Mouse (Mus musculus) 3T3-L1 (cell line): ENCODE measurements around the gene Heatr4.
"Not testable (repeated sequence)": the region's sequence is repeated elsewhere in the genome, so short reads cannot be mapped to it uniquely, and the experiment has no call there.

Experiments
- DNase-seq: peaks from one replicate; pipeline ENCODE4 v3.0.0-alpha.2; 2015; ENCODE audit warnings: low read depth, low spot score

Gene Heatr4

DNA sequence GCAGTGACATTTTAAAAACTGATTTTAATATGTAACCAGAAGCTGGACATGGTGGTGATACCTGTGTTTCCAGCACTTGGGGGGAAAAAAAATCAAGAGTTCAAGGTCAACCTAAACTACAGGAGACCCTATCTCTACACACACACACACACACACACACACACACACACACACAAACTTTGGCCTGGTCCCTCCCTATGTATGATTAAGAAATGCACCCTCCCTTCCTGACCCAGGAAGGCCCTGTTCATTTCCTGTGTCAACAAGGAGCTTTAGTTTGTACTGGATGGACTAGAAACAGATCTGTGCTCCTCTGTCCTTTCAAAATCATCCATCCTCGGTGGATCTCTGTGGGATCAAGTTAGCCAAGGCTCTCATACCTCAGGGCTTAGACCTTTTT lies 46.1 kb downstream of the Heatr4 start:
- not testable (repeated sequence) for DNase-seq

DNA sequence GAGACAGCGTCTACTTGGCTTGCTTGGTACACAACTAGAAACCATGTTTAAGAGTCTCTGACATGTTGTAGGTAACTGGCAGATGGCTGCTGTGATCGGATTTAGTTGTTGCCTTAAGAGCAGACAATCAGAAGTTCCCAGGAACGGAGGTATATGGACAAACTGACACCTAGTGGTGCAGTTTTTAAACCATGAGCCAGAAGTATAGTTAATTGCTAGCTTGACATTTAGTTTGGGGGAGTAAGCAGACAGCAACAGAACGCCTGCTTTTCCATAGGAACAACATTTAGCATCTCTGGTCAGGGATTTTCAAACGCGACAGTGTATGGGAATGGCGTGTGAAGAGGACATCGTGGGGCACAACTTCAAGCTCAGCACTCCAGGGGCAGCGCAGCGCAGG lies 47.1 kb downstream of the Heatr4 start:
- DNase-seq = no peak

DNA sequence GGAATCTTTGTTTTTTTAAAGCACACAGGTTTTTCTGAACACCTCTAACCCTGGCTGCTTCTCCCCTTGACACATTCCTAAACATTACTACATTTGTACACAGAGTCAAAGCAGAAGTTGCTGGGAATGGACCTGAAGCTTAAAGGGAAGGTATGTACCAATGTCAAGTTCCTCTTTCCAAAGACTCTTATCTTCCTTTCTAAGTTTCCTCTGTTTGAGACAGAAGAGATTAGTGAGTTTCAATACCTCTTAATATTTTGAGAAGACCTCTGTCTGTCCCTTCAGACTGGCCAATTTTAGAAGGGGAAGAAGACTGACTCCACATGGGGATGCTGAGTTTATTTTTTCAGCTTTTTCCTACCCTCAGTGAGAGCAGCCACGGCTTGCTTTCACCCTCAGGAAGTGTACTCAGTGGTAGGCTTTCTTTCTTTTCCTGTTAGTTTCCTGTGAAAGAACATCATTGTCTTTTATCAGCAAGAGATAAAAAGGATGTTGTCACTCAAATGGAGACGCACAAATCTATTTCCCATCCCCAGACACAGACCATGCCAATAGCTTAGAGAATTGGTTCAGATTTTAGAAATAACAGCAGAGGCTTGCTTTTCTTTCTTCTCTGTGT lies 55.4 kb downstream of the Heatr4 start:
- no peak for DNase-seq

DNA sequence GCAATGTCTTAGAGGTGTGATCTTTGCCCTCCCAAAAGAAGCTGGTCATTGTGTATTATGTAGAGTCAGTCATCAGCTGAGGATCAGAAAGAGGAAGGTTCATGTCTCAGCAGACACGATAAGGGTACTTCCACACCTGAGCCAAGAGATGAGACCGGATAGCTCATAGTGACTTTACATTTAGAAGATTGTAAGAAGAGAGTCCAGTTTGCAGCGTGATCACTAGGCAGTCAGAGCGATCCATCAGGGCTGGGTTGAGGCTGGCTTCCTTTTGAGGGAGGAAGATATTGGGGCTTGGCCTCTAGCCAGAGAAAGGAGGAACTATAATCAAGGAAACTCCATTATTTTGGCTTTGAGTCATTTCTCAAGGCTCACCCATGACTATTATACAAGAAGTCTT lies 56.9 kb downstream of the Heatr4 start:
- DNase-seq = no peak

DNA sequence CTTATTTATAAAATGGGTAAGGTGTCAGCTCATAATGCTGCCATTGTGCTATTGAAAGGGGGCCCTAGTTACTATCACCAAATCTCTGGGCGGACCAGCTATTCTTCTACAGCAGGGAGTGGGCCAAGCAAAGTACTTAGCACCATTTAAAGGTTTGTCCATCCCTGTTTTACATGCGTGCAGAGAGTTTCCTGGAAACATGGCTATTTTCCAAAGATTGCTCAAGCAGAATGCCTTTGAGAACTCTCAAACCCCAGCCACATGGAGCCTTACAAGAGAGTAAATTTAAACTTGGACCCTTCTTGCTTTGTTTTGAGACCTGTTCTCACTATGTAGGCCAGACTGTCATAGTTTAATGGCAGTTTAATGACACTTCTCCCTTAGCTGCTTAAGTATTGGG lies 58.6 kb downstream of the Heatr4 start:
- DNase-seq = no peak

DNA sequence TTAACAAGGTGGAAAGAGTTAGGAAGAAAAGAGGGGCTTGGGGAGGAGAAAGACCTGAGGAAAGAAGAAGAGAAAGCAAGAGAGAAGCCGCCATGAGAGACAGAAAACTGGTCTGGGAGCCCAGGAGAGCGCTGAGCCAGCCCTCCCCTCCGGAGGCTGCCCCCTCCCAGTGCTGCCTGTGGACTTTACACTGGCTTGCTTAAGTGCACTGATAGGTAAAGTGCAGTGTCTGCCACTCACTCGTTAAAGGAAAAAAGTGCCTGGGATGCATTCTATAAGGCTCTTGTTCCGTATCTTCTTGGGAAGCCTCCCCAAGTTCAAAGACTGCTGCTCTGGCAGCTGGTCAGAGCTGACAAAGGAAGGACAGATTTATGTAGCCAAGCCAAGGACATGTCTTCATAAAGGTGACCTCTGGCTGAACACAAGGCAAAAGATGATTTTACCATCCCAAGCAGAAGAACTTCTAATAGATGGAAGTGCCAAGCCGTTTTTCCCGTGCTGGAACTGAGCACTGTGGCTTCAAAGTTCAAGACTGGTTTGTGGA lies 59.4 kb downstream of the Heatr4 start:
- no peak for DNase-seq

DNA sequence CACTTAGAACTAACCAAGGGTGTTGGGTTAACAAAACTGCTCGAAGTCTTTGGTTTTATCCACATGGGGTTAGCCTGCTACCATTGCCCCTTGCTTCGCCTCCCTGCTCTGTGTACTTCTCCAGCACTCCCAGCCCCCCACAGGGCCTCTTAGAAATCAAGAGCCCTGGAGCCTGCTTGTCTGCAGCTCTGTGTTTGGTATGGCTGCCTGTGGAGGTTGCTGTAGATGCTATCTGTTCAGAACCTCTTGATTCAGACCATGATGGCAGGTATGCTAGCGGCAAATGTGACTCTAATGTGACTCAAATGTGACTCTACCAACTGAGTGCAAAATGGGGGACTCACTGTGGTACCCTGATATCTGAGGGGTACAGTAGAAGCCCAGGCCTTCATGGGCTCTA lies 60.3 kb downstream of the Heatr4 start:
- DNase-seq = no peak

DNA sequence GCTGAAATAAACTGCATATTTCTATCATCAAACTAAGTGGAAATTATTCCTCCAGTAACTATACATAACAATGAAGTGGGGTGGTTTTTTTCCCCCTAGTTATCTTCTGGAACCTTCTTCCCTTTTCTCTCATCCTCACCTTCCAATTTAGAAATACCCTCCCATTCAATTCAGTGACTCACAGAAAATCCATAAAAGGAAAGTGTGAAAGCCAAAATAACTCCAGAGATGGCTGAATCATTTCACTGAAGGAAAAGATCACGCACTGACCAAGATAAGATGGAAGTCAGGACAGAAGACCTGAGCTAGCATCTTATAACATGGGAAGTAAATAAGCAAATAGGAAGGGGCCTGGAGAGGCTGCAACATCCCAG lies 61.2 kb downstream of the Heatr4 start:
- no peak for DNase-seq

DNA sequence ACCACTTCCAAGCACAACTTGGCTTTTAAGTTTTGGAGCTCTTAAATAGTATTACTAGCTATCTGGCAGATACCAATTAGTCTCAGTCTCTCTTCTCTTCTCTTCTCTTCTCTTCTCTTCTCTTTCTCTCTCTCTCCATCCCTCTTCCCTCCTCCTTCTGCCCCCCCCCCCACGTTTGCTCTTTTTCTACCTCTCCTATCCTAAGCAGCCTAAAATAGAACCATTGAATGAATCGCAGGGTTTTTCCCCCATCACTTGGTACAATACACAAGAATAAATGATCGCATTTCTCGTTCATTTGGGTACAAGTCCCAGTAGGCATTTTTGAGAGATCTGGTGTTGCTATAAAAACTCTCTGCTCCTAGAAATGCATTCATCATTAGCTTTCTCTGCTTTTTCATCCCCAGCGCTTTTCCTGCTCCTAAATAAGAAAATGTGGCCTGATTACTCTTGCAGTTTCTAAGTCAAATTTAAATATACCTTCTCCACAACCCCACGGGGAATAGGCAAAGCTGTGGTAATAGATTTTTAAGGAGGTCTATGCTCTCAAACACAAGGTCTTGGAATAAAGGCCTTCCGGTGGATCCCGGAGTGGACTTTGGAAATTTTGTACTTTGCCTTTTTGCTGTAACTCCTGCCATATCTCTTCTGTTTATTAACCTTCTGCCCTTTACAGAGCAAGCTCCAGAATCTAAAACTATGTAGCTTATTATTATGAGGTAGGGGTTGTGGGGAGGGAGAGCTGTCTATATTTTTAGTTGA lies 61.7 kb downstream of the Heatr4 start:
- DNase-seq = peak; percentile 10

DNA sequence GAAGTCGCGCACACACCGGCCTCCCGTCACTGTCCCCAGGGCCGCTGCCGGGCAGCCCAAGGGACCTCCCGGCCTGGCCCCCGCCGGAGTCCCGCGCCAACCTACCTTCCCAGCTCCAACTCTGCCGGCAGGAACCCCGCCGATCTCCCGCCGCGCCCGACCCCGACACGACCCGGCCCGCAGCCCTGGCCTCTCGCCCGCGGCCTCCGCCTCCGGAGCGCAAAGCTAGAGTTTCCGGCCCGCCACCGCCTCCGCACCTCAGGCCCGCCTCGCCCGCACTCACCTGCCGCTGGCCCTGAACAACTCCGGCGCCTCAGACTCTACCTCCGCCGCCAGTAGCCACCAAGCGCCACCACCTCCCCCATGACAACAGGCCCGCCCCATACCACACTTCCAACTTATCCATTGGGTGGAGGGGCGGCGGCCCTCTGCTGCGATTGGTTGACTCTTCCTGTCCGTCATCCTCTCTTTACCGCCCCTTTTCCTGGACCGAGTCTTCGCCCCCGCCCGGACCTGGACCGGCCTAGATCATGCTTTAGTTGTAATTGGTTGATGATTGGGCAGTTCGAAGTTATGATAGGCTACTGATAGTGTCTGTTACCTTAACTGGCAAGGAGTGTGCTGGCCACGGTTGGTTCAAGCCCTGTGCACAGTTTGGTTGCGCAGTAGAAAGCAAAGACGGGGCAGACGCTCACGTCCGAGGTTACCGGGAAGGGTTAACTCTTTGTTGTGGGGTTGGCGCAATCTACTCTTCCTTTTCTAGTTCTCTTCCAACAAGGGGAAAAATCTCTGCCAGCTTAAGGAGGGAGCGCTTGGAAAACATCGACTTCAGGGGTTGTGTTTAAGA lies 62.9 kb downstream of the Heatr4 start, which contains the start of gene Numb:
Gene Numb (minus strand): TSS at position 400 of the 847 bp plus-strand sequence.
- DNase-seq = peak; percentile 99

DNA sequence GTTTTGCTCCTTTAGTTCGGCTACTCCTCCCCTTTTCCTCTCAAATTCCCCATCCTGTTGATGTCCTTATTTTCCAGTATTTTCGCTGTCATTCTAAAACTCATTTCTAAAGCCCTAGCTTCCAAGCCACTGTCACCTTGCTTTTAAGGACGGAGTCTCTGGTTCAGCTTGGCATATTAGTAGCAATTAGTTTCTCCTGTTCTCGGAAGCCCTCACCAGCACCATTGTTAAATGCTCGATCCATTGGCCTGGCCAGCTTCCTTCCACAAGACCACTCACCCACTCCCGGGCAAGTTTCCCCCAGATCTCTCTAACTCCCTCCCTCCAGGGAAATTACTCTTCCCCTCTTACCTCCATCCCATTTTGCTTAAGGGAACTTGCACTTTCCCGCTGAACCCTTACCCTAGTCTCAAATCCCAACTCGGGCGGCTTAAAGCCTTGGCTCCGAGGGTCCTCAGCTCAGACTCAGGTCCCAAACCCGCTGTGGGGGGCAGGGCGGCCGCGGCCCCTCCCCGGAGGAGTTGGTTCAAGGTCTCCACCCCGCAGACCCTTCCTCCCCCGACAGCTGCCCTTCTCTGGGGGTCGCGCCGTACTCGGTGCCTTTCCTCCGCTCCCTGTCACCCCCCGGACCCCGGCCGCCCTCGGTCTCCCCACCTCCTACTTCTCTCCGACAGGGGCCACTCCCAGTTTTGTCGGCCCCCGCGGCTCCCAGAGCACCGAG lies 63.8 kb downstream of the Heatr4 start:
- DNase-seq = peak; percentile 23

DNA sequence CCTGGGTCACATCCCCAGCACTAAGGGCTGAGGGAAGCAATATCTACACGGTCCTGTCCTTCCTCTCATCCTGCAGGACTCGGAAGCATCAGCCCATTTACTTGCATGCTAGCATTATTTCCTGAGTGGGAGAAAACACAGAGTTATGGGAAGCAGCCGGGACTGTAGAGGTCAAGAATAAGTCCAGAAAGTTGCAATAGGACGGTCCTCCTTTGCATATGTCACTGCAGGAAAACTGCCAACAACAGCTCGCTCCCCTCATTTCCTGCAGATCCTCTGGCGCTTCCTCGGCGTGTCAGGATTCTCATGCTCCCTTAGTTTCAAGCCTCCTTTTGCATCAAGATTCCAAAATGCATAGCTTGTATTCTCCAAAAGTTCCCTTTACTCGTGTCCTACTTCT lies 67.8 kb downstream of the Heatr4 start:
- DNase-seq = no peak

DNA sequence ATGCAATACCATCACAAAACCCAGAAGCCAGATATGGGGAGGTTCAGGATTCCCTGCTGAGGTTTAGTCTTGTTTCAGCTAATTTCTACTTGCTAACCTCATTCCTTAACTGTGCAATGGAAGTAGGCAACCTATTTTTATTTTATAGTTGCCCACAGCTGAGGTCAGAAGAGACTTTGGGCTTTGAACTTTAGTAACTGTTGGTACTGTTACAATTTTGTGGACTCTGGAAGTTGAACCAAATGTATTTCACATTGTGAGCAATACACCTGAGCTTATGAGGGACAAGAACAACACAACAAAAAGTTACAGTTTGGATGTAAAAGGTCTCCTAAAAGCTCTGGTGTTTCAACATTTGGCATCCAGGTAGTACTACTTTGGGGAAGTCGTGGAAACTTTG lies 69.9 kb downstream of the Heatr4 start:
- no peak for DNase-seq

DNA sequence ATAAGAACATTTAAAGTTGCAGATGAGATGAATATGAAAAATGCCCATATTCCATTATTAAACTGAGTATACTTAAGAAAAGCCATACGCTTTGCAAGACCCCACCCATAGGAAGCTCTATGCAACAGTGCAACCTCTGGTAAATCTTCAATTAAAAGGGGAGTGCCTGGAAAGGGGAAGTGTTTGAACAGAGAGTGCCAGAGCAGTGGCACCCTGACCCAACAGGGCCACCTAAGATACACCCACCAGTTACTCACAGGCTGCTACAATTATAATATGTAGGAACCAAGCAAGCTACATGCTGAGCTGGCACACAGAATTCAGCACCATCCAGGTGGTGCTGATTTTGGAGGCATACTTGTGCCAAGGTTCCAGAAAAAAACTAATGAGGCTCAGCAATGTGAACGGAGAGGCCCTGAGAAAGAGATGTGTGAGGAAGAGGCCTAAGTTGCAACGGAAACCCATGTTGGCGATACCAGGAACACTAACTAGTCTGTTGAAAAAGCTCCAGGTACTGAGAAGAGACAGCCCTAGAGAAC lies 70.4 kb downstream of the Heatr4 start:
- DNase-seq = no peak

DNA sequence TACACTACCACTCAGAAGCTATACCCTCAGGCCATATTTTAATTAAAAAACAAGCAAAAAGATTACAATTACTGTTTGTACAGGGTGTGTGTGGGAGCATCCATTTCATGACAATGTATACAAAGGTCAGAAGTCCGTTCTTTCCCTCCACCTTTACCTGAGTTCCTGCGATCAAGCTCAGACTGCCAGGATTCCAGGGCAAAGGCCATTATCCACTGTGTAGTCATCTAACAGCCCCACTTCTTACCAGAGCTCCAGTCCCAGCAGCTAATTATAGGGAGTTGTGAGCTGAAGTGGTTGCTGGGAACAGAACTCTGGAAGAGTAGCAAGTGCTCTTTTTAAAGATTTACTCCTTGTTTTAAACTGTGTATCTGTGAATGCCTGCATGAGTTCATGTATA lies 74.2 kb downstream of the Heatr4 start:
- no peak for DNase-seq
